Mouse (Mus musculus): ENCODE results near the gene AC170998.1. TPM values are rescaled to one million over a fixed set of nuclear protein-coding genes. Genes with fewer than 3 reads are reported as not detected.
"Not testable (repeated sequence)": the region's sequence is repeated elsewhere in the genome, so short reads cannot be mapped to it uniquely, and the experiment has no call there.

The AC170998.1 gene
- polyA plus RNA-seq, 1 experiment: 0.15 TPM

- no peaks in the 10 kb centered on the region for H3K36me3 ChIP-seq (ENCODE audit: control insufficient read depth, insufficient read depth)
- H3K79me3 ChIP-seq (ENCODE audit: low read depth): no peaks in the 10 kb centered on the region
- H3ac ChIP-seq (ENCODE audit: control insufficient read depth, insufficient read length, low read depth): no peak overlapping the region
- no peak overlapping the region for H3K4me3 ChIP-seq (ENCODE audit: insufficient read depth, poor library complexity, severe bottlenecking)
- no peak for TF ChIP-seq MAX (IDR thresholded peaks at IDR 0.05)
- TF ChIP-seq MYOD1 (IDR thresholded peaks at IDR 0.05; ENCODE audit: control insufficient read depth, insufficient read length, low read depth): no peak
- no peak for TF ChIP-seq CEBPB (IDR thresholded peaks at IDR 0.05; ENCODE audit: low read depth)
- no peak for TF ChIP-seq FOSL1 (IDR thresholded peaks at IDR 0.05; ENCODE audit: insufficient read depth, low read length, poor library complexity, severe bottlenecking)
- TF ChIP-seq CTCF (IDR thresholded peaks at IDR 0.05; ENCODE audit: control insufficient read depth, insufficient read depth, insufficient read length): no peak
- TF ChIP-seq MYOG (IDR thresholded peaks at IDR 0.05; ENCODE audit: control insufficient read depth, extremely low read depth, insufficient read length): no peak
- no peaks in the 10 kb centered on the region for H3K79me2 ChIP-seq (ENCODE audit: control insufficient read depth, insufficient read depth)
- H3K27me3 ChIP-seq (ENCODE audit: control insufficient read depth, insufficient read depth, insufficient read length): peaks cover 20% of the 10 kb centered on the region
Observed at GRCm38 (mm10) chr17:28766203-28766602, 40.3 kb downstream of the AC170998.1 start.

- no peaks in the 10 kb centered on the region for H3K36me3 ChIP-seq (ENCODE audit: control insufficient read depth, insufficient read depth)
- H3K4me3 ChIP-seq (ENCODE audit: insufficient read depth, poor library complexity, severe bottlenecking): no peak overlapping the region
- peaks cover 20% of the 10 kb centered on the region for H3K27me3 ChIP-seq (ENCODE audit: control insufficient read depth, insufficient read depth, insufficient read length)
- H3K79me3 ChIP-seq (ENCODE audit: low read depth): no peaks in the 10 kb centered on the region
- no peak overlapping the region for H3ac ChIP-seq (ENCODE audit: control insufficient read depth, insufficient read length, low read depth)
- no peaks in the 10 kb centered on the region for H3K79me2 ChIP-seq (ENCODE audit: control insufficient read depth, insufficient read depth)
- TF ChIP-seq USF1 (IDR thresholded peaks at IDR 0.05; ENCODE audit: low read depth) (no peak), CTCF (IDR thresholded peaks at IDR 0.05; ENCODE audit: control insufficient read depth, insufficient read depth, insufficient read length) (no peak), MYOG (IDR thresholded peaks at IDR 0.05; ENCODE audit: control insufficient read depth, extremely low read depth, insufficient read length) (no peak), MAX (IDR thresholded peaks at IDR 0.05) (no peak), CEBPB (IDR thresholded peaks at IDR 0.05; ENCODE audit: low read depth) (no peak), FOSL1 (IDR thresholded peaks at IDR 0.05; ENCODE audit: insufficient read depth, low read length, poor library complexity, severe bottlenecking) (no peak), MYOD1 (IDR thresholded peaks at IDR 0.05; ENCODE audit: control insufficient read depth, insufficient read length, low read depth) (no peak)
Observed at GRCm38 (mm10) chr17:28766781-28767515, 41.1 kb downstream of the AC170998.1 start.

- H3K27me3 ChIP-seq (ENCODE audit: control insufficient read depth, insufficient read depth, insufficient read length): peaks cover 20% of the 10 kb centered on the region
- TF ChIP-seq USF1 (IDR thresholded peaks at IDR 0.05; ENCODE audit: low read depth) (no peak), FOSL1 (IDR thresholded peaks at IDR 0.05; ENCODE audit: insufficient read depth, low read length, poor library complexity, severe bottlenecking) (no peak), MYOD1 (IDR thresholded peaks at IDR 0.05; ENCODE audit: control insufficient read depth, insufficient read length, low read depth) (no peak), MAX (IDR thresholded peaks at IDR 0.05) (no peak), CTCF (IDR thresholded peaks at IDR 0.05; ENCODE audit: control insufficient read depth, insufficient read depth, insufficient read length) (no peak), CEBPB (IDR thresholded peaks at IDR 0.05; ENCODE audit: low read depth) (no peak), MYOG (IDR thresholded peaks at IDR 0.05; ENCODE audit: control insufficient read depth, extremely low read depth, insufficient read length) (no peak)
- no peaks in the 10 kb centered on the region for H3K79me3 ChIP-seq (ENCODE audit: low read depth)
Observed at GRCm38 (mm10) chr17:28769121-28769874, 43.4 kb downstream of the AC170998.1 start, which contains the start of gene Mapk13. Gene Mapk13, plus strand, starts transcription at chr17:28769297.

GRCm38 (mm10) chr17:28769875-28770421 lies 44.1 kb downstream of the AC170998.1 start:
- no peaks in the 10 kb centered on the region for H3K79me3 ChIP-seq (ENCODE audit: low read depth)
- H3K27me3 ChIP-seq (ENCODE audit: control insufficient read depth, insufficient read depth, insufficient read length): peaks cover 20% of the 10 kb centered on the region
- no peak overlapping the region for H3ac ChIP-seq (ENCODE audit: control insufficient read depth, insufficient read length, low read depth)
- no peaks in the 10 kb centered on the region for H3K36me3 ChIP-seq (ENCODE audit: control insufficient read depth, insufficient read depth)
- H3K79me2 ChIP-seq (ENCODE audit: control insufficient read depth, insufficient read depth): no peaks in the 10 kb centered on the region
- no peak overlapping the region for H3K4me3 ChIP-seq (ENCODE audit: insufficient read depth, poor library complexity, severe bottlenecking)
- no peak for TF ChIP-seq MYOD1 (IDR thresholded peaks at IDR 0.05; ENCODE audit: control insufficient read depth, insufficient read length, low read depth)
- TF ChIP-seq MAX (IDR thresholded peaks at IDR 0.05): no peak
- TF ChIP-seq CEBPB (IDR thresholded peaks at IDR 0.05; ENCODE audit: low read depth): no peak
- TF ChIP-seq CTCF (IDR thresholded peaks at IDR 0.05; ENCODE audit: control insufficient read depth, insufficient read depth, insufficient read length): no peak
- no peak for TF ChIP-seq FOSL1 (IDR thresholded peaks at IDR 0.05; ENCODE audit: insufficient read depth, low read length, poor library complexity, severe bottlenecking)

More at GRCm38 (mm10) chr17:28769121-28769874, 43.4 kb downstream of the AC170998.1 start, which contains the start of gene Mapk13:
- no peak within 1 kb of the TSS for H3K4me3 ChIP-seq (ENCODE audit: insufficient read depth, poor library complexity, severe bottlenecking)
- no peak within 1 kb of the TSS for H3ac ChIP-seq (ENCODE audit: control insufficient read depth, insufficient read length, low read depth)
- no peaks in the 10 kb centered on the region for H3K36me3 ChIP-seq (ENCODE audit: control insufficient read depth, insufficient read depth)
- no peaks in the 10 kb centered on the region for H3K79me2 ChIP-seq (ENCODE audit: control insufficient read depth, insufficient read depth)

GRCm38 (mm10) chr17:28771289-28771688 lies 45.4 kb downstream of the AC170998.1 start:
- Histone ChIP-seq H3K79me2 (ENCODE audit: control insufficient read depth, insufficient read depth) (no peaks in the 10 kb centered on the region), H3ac (ENCODE audit: control insufficient read depth, insufficient read length, low read depth) (no peak overlapping the region), H3K79me3 (ENCODE audit: low read depth) (no peaks in the 10 kb centered on the region), H3K4me3 (ENCODE audit: insufficient read depth, poor library complexity, severe bottlenecking) (no peak overlapping the region), H3K27me3 (ENCODE audit: control insufficient read depth, insufficient read depth, insufficient read length) (peaks cover 20% of the 10 kb centered on the region), H3K36me3 (ENCODE audit: control insufficient read depth, insufficient read depth) (no peaks in the 10 kb centered on the region)
- TF ChIP-seq CEBPB (IDR thresholded peaks at IDR 0.05; ENCODE audit: low read depth) (no peak), USF1 (IDR thresholded peaks at IDR 0.05; ENCODE audit: low read depth) (no peak), MAX (IDR thresholded peaks at IDR 0.05) (no peak), FOSL1 (IDR thresholded peaks at IDR 0.05; ENCODE audit: insufficient read depth, low read length, poor library complexity, severe bottlenecking) (no peak), CTCF (IDR thresholded peaks at IDR 0.05; ENCODE audit: control insufficient read depth, insufficient read depth, insufficient read length) (no peak), MYOG (IDR thresholded peaks at IDR 0.05; ENCODE audit: control insufficient read depth, extremely low read depth, insufficient read length) (no peak), MYOD1 (IDR thresholded peaks at IDR 0.05; ENCODE audit: control insufficient read depth, insufficient read length, low read depth) (no peak)

GRCm38 (mm10) chr17:28774303-28774702 lies 48.4 kb downstream of the AC170998.1 start:
- not testable (repeated sequence) for H3K36me3 ChIP-seq (ENCODE audit: control insufficient read depth, insufficient read depth); H3K79me2 ChIP-seq (ENCODE audit: control insufficient read depth, insufficient read depth); H3ac ChIP-seq (ENCODE audit: control insufficient read depth, insufficient read length, low read depth); H3K4me3 ChIP-seq (ENCODE audit: insufficient read depth, poor library complexity, severe bottlenecking); H3K79me3 ChIP-seq (ENCODE audit: low read depth)
- peaks cover 16% of the 10 kb centered on the region for H3K27me3 ChIP-seq (ENCODE audit: control insufficient read depth, insufficient read depth, insufficient read length)
